Mouse (Mus musculus) 416B (cell line): ENCODE results near the gene Wnt7b.

ENCODE experiments used
- DNase-seq: peaks from one replicate; pipeline ENCODE4 v3.0.0; 2011; ENCODE audit warnings: low read depth

Gene Wnt7b

DNA sequence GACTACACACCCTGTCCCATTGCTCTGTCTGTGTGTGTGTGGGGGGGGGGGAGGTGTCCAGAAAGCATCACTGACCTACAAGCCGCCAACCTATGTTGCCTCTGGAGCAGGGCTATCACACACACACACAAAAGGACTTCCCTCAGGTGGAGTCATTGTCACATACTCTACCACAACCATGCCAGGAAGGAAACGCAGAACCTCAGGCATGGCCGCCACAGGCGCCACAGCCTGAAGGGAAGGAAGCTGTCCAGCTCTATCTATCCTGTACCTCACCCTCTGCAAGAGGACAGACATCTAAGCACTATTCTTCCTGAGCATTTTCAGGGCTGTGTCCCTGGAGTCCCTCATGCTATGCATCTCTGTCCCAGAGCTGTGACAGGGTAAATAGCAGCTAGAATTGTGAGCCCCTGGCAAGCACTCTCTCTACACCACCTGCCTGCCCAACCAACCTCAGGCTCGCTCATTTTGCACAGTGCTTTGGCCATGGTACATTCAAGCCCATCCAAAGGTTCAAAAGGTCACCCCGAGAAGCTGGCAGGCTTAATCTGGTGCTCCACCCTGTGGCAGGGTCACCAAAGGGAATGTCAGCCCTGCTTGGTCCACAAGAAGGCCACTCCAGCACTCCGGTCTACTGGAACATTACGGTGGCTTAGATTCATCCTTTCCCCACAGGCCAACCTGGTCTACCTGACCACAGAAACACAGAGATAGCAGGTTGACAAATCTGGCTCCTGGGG is 12.1 kb downstream of the Wnt7b start:
- DNase-seq, result peak; percentile 85

DNA sequence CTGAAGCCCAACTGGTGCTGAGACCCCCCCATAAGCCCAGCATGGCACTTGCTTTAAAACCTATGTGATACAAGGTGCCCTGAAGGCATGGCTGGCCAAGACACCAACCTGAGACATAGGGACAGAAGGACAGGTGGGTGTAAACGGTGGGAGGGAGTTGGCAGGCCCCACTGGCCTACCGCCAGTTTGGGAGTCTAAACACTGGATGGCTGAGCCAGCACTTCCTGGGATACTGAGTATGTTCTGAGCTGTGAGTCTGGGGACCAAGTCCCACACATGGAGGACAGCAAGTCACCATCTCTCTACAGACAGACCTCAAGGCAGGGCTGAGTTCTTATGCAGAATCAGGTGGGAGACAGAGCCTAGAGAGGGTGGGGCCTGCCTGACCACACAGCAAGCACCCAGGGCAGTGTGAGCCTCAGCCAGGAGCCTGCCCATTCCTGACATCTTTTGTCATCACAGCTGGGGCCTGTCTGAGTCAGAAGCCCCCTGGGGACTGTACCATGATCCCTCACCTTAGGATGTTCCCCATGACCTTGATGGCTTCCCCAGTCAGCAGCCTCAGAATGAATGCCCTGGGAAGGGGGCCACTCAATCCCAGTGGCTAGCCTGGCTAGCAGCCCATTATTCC is 13.0 kb downstream of the Wnt7b start:
- DNase-seq, result no peak

DNA sequence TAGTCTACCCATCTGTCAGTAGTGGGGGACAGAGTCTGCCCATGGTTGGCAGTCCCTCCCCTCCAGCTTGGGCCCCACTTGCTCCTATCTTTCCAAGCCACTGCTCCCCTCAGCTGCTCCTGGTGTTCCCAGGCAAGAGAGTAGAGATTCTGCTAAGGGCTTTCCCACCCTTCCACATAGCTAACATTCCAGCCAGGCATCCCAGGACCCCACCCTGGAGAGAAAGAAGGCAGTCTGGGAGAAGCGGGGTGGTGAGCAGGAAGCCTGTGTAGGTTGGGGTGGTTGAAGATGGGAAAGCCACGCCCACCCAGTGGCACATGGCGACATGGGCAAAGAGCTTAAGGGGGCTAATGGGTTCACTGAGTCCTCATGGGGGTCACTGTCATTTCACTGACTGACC is 13.9 kb downstream of the Wnt7b start:
- no peak for DNase-seq

DNA sequence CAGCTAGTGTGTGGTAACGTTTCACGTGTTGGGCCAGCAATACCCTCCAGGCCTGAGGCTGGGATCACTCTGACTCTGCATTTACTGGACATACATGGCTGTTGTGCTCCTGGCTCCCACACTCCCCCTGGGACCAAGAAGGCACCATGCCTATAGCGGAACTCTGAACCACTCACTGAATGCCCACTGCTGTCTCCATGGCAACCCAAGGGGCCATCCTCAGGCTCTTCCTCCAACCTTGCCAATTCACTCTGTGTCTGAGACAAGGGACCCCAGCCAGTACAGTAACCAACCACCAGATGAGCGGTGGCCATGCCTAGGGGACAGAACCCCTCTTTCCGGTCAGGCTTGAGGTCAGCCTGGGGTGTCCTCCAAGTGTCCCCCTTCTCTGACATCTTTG is 17.3 kb downstream of the Wnt7b start:
- no peak for DNase-seq

DNA sequence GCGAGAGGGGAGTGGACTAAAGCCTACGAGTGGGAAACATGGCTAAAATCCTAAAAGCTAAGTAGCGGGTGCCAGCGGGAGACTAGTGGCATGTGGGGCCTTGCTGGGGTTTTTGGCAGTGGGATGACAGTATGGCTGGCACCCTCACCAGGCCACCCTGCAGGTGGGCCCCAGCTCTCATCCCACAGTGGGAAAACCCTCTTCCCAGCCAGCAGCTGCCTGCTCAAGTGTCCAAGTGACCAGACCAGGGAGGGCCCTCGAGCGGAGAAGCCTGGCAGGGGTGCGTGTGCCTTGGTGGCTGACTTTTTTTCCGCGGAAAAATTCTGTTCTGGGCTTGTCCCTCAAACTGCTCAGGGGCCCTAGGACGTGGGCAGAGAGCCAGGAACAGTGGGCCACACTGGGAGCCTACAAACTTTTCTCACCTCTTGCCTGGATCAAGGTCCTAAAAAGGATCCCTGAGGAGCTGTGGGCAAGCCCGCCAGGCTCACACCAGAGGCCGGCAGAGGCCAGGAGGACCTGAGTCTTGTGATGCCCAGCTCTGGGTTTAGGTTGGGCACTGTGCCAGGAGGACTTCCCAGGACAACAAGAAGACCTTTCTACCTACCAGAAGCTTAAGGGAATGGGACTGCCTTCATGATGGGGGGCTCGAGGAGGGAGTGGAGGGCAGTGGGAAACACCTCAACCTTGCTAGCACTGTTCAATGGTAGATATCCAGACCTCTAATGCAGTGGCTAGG is 18.1 kb downstream of the Wnt7b start:
- no peak for DNase-seq

DNA sequence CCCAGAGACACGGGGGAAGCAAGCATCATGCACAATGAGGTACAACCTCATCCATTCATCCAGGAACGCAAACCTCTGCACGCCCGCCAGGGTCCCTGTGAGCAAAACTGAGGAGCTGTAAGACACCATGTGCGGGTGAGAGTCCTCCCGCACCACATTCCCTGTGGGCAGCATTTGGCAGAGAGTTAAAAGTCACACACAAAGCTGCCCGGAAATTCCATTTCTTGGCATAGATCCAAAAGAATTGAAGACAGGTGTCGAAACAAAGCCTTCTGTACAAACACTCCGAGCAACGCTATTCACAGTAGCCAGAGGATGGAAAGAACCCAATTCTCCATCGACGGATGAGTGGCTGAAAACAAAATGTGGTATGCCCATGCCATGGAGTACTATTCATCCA is 20.3 kb downstream of the Wnt7b start:
- DNase-seq, result no peak

DNA sequence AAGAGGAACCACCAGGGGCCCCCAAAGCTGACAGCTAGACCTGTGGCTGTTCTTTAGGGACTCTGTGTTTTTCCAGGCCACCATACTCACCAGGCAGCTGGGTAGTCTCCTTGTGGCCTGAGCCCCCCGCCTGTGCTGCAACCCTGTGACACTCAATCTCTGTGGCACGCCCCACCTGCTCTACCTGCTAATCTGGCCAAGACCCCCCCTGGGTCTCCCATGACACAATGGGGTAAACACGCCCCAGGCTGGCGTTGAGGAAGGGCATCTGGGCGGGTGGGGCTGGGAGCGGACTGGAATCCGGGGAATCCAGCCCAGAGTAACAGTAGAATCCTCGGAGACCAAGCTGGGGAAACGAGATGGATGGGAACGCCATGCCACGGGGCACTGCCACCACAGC is 21.4 kb downstream of the Wnt7b start:
- DNase-seq, result no peak

DNA sequence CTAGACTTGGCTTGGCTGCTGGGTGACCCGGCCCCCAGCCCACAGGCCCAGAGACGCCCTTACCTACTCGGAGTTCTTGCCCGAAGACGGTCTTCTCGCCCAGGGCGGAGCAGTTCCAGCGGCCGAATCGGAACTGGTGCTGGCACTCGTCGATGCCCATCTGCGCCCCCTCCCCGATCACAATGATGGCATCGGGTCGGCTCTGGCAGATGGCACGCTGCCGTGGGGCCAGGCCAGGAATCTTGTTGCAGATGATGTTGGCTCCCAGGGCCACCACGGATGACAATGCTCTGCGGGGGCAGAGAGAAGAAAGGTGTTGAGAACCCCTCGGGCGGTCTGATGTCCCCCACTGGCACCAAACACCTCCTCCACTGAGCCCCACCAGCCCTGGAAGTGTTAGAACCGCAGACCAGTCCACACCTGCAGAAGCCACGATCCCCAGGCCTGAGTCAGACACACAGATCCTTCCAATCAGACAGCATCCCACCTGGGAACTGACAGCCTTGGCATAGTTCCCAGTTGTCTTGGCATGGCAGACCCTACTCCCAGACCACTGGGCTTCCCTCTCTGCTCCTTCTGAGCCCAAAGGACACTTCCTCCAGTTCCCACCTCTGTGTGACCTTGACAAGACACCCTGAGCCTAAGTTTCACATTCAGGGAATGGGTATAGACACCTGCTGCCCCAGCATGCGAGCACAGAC is 23.3 kb downstream of the Wnt7b start:
- DNase-seq, result no peak

DNA sequence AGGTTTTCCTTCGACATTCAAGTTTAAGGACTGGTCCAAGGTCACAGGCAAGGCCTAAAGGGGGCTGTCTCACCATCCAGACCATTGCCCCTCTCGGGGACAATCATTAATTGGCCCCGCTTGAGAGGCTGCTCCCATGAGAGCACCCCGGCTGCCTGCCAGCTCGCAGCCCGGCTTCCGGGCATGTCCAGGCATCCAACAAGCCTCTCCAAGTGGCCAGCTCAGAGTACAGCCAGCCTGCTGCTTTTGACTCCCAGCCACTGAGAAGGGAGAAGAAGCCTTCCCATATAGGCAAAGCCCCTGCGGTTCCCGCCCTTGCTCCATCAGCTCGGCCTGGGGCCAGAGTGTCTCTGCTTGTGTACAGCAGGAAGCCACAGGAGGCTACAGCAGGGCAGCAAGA is 26.5 kb downstream of the Wnt7b start:
- no peak for DNase-seq

DNA sequence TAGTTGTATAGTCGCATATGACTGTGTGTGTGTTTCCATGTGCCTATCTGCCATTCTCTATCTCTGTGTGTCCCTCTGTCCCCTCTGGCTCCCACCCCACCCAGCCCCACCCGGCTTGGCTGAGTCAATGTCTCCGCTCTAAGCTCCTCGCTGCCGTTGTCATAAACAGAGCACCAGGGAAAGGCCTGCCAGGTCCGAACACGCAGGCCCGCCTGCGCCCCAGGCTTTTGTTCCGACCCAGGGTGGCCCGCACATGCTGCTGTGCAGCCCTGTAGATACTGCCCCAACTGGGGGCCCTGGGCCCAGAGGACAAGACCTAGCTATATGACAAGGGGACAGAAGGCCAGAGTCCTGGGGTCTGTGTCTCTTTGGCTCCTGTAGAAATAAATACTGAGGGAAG is 28.9 kb downstream of the Wnt7b start:
- DNase-seq, result no peak

DNA sequence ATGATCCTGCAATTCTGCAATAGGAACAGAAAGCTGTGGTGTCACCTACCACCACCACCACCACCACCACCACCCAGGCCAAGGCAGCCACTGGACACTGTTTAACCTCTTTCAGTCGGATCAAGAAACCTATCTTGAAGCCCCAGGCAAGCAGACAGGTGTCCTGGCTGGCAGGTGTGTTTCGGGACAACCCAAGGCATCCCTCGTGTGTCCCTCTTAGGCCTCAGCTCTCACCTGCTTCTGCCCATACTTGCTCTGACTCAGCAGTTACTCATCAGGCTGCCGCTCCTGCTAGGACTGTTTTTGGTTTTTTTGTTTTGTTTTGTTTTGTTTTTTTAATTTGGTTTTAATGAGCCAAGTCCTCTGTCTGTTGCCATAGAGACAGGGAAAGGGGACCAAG is 35.8 kb downstream of the Wnt7b start:
- DNase-seq, result no peak

DNA sequence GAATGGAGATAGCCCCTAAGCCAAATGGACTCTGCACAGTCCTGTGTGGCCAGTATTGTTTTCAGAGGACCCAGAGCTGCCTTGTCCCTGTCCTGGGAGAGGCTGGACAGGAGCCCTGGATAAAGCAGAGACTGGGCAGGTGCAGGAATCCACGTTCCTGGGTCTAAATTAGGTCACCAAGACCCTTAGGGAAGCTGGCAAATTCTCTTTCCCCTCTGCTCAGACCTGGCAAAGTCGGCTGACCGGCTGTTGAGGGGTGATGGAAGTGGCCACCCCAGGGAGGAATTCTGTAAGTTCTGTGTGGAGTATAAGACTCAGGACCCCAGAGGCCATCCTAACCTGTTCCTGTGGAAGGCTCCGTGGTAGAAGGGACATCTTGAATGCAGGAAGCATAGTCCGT is 36.9 kb downstream of the Wnt7b start:
- no peak for DNase-seq

DNA sequence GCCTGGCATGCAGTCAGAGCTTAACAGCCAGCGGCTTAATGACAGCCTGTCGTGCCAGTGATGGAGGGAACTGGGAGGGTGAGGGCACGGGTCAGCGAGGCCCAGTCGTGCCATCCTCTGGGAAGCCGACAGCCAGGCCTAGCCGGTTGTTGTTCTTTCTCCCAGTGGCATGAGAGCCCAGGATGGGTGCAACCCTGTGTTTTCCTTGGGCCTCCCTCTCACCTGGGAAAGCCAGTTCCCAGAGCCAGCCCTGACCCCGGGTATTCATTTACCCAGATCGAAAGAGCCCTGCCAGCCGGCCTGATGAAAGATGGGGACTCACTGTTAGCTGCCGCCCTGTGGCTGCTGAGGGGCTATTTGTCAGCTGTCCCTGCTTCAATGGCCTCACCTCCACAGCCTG is 44.1 kb downstream of the Wnt7b start:
- DNase-seq, result no peak

DNA sequence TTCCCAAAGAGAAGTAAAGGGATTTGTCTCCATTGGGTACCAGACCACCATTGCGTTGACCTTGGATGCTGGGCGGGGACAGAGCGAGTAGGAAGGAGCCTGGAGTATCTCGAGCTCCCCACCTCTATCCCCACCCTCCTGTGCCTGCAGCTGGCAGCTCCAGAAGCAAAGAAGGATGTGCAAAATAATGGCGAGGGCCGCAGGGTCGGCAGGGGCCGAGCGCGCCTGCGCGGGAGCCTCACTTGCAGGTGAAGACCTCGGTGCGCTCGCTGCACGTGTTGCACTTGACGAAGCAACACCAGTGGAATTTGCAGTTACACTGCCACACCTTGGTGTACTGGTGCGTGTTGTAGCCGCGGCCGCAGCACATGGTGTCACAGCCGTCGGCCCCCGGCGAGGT is 45.1 kb downstream of the Wnt7b start:
- DNase-seq, result no peak

DNA sequence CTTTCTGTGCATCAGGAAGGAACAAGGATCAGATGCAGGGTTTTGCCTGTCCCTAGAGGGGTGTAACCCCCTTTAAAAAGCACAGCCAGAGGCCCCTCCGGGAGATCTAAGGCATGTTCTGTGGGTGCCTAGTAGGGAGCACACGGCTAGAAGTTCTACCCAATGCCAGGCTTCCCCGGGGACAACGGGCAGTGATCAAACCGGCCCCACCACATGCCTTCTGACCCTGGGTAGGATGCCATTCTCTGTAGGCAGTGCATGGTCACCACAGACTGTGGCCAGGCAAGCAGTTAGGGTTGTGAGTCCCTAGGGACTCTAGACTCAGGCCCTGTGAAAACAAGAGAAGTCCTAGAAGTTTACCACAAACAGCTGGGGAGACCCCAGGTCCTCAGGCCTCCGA is 47.6 kb downstream of the Wnt7b start:
- DNase-seq, result no peak

DNA sequence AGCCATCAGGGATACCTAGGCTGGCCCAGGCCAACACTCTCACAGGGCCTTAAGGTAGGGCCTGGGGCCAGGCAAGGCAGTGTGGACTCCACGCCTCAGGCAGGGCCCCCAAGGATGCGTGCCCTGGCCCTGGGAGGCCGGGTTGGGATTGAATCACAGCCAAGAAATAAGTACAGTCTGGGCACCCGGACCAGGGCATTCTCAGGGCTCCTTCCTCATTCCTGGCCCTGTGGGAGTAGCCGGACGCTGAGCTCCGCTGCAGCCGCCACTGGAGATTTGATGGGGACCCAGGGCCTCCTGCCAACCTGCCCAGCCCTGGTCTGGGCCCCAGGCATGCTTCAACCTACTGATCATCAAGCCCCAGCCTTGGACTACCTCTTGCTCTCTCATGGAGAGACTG is 48.1 kb downstream of the Wnt7b start:
- DNase-seq, result no peak

DNA sequence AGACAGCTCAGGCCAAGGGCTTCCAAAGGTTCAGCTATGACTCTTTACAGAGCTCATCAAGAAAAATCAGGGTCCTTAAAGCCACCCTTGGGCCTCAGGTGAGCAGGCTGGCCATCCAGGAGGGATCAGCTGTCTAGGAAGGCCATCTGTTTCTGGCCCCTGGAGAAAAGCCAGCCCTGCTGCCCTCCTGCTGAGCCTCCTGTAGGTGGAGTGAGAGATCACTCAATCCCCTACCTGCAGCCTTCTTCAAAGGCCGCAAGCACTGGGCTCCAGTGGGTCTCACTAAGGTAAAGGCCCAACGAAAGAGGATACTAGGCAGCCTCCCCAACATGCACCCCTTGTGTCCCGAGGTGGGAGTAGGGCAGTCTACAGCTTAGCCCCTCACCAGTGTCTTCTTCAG is 50.2 kb downstream of the Wnt7b start:
- no peak for DNase-seq

DNA sequence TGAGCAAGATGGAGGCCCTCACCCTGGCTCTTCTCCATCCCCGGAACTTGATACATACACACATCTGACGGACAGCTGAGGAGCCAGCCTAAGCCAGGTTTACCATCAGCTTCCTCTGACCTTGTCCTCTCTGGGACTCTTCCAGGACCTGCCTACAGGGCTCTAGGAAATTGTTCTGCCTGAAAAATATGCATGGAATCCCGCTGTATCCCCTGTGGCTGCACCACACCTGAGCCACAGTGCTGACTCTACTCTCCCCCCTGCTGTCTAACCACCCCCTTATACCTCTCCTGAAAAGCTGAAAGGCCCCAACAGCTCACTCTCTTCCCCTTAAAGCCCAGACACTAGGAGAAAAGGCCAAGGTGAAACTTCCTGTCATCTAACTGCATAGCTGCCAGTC is 52.4 kb downstream of the Wnt7b start:
- DNase-seq, result no peak

DNA sequence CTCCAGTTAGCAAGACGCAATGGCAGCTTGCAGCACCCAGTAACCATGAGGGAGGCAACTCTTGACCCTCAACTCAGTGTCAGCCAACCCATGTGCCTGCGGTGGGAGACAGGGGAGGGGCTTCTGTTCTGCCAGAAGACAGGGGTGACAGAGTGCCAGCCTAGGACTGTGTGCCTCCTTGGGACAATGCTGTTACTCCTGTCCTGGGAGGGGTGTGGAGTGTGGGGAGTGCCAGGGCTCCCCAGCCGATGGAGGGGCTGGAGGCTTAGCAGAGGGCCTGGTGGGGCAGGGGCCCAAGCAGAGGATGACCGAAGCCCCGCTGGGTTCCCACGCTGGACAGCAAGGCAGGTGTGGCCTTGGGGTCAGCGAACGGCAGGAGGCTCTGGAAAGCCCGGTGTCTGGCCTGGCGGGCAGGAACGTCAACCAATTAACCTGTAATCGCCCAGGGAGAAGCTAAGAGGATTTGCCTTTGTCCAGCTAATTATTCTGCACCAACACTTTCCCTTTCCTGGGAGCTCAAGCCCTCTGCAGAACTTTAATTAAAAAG is 57.8 kb downstream of the Wnt7b start:
- no peak for DNase-seq

DNA sequence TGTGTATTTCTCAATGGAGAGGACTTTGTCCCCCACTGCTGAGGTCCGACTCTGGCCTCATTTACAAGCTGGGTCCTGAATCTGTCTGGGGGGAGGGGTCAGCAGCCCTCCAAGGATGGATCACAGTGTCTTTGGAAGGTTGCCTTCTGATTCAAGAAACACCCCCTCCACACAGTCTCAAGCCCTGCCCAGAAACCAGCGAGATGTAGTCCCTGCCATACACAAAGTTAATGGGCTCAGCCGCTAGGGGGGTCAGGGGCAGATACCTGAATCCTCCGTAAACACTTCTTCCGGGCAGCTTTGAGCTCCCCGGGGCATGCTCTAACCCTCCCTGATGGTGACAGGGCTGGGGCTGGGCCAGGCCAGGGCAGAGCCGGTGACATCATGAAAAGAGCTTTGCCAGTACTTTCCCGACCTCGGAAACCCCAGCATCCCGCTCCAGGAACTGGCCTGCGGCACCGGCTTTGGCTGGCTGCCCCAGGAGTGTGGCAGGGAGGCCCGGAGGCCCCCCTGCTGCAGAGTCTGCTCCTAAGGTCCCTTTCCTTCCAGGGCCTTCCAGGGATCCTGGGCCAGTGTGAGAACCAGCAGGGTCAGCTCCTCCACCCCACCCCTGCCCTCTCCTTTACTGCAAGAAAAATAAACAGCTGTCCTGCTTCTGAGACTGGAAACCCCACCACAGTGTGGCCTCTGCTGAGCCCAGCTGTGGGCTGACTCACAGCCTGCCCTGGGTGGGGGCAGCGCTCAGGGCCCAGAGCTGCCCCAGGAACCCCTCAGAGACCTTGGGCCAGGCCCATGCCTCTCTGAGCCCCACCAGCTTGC is 58.9 kb downstream of the Wnt7b start:
- DNase-seq, result peak; percentile 82

DNA sequence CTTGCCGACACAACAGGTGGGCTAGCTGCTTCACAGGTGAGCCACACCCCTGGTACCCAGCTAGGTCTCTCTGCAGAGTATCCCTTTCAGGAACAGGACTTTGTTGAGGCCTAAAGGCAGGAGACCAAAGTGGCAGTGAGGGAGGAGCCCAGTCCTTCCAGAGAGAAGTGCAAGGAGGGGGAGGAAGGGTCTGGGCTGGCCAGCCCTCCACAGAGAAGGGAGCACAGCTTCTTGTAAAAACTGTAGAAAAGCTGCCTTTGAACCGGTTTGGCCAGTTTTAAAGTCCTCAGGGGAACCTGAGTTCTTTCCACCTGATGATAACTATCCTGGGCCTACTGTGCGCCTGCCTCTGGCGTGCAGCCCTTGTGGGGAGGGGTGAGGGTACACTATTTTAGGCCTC is 62.8 kb downstream of the Wnt7b start:
- DNase-seq, result no peak
